Mouse (Mus musculus) cerebellum, adult 11 months (tissue): Measurements from ENCODE around the gene Zfp668.

Experiments
- DNase-seq: peaks from one replicate; pipeline ENCODE4 v3.0.0; 2022

Gene Zfp668

DNA sequence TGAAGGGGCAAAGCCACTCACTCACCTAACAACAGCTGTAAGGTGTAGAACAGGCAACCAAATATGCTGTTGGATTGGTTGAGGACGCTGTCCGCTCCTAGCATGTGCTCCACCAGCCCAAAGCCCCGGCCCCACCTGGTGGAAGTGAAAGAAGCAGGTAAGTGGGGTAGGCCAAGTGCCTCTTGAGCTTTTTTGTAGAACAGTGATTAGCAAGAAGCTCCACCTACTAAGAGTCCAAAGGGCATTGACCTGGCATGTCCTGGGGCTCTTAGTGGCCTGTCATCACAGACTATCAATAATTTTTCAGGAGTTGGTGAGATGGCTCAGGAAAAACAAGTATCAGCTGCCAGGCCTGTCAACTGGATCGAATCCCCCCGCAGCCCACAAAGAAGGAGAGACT, 17.9 kb upstream of the Zfp668 start:
- DNase-seq: no peak

DNA sequence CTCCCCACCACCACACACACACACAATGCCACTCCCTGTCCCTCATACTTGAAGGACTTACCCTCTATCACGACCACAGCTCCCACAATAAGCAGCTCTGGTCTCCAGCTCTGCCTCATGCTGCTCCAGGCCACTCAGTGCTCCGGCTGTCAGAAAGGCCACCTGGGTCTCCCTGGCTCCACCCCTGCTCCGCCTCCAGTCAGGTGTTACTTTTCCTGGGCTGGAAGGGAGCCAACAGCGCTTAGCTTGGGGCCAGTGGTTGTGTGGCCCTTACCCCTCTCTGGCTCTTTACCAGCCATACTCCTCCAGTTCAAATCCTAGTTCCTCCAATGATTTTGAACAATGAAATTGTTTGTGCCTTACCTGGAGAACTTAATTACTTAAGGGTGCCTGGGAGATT, 14.2 kb upstream of the Zfp668 start, which contains the start of gene Prss53:
TSS of gene Prss53 (minus strand) at position 173 of the 400 bp plus-strand sequence.
- DNase-seq: no peak

- DNase-seq: no peak
These were observed 12.2 kb upstream of the Zfp668 start for GRCm38 (mm10) chr7:127888821-127889220.

- no peak for DNase-seq
These were observed 11.2 kb upstream of the Zfp668 start for GRCm38 (mm10) chr7:127887781-127888180.

GRCm38 (mm10) chr7:127887191-127887590, 10.6 kb upstream of the Zfp668 start:
- no peak for DNase-seq

- DNase-seq: no peak
These were observed 9.9 kb upstream of the Zfp668 start for GRCm38 (mm10) chr7:127886551-127886950.

DNA sequence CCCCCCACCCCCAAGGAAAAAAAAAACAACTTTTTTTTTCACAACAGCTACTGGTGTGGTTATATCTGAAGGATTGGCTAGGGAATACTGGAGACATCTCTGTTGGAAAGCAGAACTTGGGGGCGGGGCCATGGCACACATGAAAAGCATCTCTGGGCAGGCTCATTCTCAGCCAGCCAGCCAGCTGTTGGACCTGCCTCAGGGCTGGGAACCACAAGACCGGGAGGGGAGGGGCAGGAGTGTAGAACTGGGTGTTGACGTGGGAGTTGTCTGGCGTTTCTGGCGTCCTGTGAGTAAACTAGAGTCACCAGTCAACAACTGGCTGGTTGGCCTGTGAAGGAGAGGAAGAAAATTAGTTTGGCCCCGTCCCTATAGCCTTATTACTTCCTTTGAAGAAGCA, 9.3 kb upstream of the Zfp668 start:
- no peak for DNase-seq

DNA sequence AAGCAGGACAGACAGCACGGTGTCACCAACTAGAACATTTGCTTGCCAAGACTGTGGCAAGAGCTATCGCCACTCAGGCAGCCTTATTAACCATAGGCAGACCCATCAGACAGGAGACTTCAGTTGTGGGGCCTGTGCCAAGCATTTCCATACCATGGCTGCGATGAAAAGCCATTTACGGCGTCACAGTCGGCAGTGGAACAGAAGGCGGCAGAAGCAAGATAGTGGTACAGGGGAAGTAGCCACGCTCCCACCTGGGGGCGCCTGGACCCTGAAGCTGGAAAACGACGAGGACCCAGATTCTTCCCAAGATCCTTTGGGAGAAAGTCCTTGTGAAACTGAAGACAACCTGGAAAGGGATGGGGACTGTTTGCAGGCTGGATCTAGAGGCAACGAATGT, 3.8 kb upstream of the Zfp668 start:
- DNase-seq: no peak

- DNase-seq: no peak
These were observed 2.7 kb upstream of the Zfp668 start for GRCm38 (mm10) chr7:127879301-127879700.

DNA sequence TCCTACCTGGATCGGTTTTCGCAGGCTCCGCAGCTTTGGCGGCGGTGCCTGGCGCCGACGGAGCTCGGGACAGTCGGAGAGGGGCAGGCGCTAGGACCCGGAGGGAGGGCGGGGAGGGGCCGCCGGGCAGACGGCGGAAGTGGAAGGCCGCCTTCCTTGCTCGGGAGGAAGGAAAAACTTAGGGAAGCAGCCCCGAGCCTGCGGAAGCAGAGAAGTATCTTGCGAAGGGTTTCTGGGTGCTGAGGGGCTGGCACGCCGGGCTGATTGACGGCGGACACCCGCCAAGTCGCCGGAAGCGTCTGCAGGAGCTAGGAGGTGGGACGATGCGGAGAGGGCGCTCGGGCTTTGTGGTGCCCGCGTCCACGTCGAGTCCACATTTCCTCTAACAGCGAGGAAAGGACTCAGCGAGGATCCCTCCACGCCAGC, 574 bp downstream of the Zfp668 start, which contains the start of gene Zfp646:
TSS of gene Zfp646 (plus strand) at position 181 of the 426 bp plus-strand sequence.
- no peak for DNase-seq

DNA sequence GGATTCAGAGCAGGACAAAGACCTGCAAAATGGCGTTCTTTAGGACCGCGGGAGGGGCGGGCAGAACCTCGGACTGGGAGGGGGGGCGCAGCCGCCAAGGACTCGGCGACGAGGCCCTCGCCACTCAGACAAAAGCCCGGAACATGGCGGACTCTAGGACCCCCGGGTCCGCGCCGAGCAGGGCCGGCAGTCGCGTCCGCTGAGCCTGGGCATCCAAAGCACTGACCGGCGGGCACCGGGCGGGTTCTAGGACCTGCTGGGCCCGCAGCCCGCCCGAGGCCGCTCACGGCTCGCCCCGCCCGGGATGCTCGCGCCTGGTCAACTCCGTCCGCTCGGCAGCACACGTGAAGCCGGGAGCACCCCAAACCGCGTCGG, 1.0 kb downstream of the Zfp668 start:
- peak; percentile 95 for DNase-seq

GRCm38 (mm10) chr7:127874812-127875626, 1.6 kb downstream of the Zfp668 start:
- DNase-seq: no peak

DNA sequence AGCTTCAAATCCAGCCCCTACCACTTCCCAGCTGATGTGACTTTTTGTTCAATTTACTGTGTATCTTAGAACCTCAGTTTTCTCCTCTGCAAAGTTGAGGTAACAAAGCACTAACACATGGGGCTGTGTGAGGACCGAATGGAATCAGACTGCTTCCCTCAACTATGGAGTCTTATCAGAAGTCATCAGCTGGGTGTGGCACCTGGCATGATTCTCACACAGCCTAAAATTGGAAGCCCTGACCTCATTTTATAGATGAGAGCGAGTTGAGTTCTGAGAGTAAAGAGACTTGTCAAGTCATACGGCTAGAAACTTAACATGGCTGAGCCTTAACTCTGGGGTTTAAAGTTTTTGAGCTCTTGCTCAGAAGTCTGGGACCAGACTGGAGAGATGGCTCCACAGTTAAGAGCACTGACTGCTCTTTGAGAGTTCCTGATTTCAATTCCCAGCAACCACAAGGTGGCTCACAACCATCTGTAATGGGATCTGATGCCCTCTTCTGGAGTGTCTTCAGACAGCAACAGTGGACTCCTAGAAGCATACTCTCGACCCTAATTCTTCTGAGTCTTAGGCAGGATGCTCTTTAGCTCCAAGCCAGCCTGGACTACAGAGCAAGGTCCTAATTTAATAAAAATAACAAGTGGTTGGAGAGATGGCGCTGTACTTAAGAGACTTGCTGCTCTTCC, 6.3 kb downstream of the Zfp668 start:
- DNase-seq: no peak

DNA sequence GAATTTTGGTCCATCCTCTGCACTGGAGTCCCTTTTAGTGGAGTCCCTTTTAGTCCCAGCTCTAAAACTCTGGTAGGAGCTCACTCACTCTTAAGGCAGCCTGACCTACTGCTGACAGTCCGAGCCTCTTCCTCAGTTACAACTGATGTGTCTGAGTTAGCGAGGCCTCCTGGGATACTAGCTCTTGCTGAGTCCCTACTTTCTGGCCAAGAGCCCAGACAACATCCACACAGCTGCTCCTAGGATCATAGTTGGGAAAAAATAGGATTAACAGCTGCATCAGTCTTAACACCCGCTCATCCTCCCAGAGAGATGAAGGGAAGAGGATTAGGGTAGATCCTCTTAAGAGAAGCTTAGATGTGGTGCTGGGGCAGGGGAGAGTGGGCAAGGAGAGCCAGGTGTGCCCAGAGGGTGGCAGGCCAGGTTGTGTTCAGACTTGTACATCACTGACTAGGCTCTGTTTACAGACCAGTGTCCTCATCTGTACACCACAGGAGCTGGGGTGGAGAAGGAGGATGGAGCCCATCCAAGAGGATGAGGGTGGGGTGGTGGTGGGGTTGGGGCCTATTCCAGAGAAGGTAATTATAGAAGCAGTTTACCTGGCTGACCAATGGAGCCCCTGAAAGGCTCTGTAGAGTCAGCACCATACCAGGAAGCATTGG, 7.3 kb downstream of the Zfp668 start:
- DNase-seq: no peak

DNA sequence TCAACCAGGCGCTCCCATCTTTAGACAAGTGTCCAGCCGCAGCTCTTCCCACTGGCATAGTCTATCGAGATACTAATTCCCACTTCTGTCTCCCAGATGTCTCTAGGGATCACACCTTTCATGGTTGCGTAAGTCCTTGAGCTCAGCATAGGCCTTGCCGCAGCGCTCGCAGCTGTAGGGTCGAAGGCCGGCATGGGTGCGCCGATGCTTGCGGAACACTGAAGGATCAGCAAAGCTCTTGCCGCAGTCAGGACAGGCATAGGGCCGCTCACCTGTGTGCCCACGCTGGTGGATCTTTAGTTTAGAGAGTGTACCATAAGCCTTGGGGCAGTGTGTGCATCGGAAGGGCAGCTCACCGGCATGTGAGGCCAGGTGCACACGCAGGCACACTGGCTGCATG, 9.0 kb downstream of the Zfp668 start:
- no peak for DNase-seq

GRCm38 (mm10) chr7:127866434-127866833, 10.2 kb downstream of the Zfp668 start:
- no peak for DNase-seq

- no peak for DNase-seq
These were observed 18.4 kb downstream of the Zfp668 start for GRCm38 (mm10) chr7:127858258-127858657.

GRCm38 (mm10) chr7:127850906-127851305, 25.7 kb downstream of the Zfp668 start:
- no peak for DNase-seq

GRCm38 (mm10) chr7:127849973-127850875, 26.4 kb downstream of the Zfp668 start:
- no peak for DNase-seq

GRCm38 (mm10) chr7:127842001-127842718, 34.5 kb downstream of the Zfp668 start:
- peak; percentile 78 for DNase-seq

DNA sequence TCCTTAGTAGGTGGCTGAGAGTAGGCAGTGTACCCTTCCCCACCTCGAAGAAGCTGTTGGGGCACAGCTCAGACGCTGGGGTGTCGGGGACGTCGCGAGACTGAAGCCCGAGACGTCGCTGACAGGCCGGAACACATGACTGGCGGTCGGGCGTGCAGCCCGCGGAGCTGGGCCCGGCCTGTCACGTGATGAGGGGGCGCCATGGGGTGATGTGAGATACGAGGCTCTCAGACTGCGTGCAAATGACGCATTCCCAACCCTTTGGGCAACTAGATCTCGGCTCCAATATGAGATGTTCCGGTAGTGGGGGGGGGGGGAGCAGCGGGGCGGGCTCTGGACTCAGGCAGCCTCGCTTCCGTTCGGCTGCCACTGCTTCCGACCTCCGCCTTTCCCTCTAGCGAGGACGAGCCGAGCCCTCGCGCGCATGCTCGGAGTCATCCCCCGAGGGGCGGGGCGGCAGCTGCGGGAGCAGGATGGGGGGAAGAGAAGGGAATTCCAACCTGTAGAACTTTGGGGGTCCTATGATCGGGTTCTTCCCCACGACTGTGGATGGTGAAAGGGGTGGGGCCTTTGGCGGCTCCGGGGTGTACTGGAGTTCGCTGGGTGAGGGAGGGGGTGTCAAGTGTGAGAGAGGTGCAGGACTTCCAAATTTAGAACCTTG, 35.2 kb downstream of the Zfp668 start:
- peak; percentile 93 for DNase-seq
